Mouse (Mus musculus): ENCODE results near the gene Rnf182.

Rnf182 gene

DNA sequence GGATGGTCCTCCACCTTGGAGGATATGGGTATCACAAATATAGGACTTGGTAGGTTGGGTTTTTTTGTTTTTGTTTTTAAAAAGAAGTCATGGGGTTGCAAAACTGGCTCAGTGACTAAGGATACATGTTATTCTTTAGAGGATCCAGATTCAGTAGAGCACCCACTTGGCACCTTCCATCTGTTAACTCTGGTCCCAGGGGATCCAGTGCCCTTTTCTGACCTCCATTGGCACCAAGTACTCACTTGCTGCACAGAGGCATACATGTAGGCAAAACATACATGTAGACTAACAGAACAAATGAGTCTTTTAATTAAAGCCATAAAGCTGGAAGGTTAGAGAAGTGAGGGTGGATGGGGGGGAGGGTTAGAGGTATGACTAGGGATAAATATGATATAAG is 80.0 kb downstream of the Rnf182 start:
- intact Hi-C loops (cut with DNase I) = no loop called here

DNA sequence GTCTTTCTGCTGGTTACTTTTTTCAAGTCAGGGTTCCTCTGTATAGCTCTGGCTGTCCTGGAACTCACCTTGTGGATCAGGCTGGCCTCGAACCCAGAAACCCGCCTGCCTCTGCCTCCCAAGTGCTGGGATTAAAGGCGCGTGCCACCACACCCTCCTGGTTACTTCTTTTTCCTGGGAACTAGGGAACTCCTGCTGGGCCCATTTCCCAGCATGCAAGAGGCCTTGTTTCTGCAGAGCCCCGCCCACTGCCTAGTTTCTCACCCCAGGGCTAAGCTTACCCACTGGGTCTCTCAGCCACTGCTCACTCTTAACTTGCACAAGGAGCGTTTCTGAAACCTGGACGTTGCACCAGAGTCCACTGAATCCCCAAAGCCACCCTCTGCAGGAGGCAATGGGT is 80.5 kb downstream of the Rnf182 start:
- intact Hi-C loops (cut with DNase I) = no loop called here

DNA sequence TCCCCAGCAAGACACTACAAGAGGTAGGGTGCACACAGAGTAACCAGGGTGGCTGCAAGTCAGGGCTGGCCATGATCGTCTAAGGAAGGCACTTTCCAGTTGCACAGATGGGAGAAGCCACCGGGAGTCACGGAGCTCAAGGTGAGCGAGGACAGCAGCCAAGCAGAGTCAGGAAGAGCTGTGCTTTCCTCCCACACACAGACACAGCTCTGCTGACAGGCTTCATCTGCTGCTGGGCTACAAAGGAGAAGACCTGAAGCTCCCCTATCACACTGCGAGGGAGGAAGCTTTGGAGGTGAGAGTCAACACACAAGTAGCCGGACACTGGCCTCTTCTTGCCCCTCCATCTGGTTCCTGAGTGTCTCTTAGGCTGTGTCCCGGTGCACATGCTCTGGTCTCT is 83.0 kb downstream of the Rnf182 start:
- intact Hi-C loops (cut with DNase I) = no loop called here

DNA sequence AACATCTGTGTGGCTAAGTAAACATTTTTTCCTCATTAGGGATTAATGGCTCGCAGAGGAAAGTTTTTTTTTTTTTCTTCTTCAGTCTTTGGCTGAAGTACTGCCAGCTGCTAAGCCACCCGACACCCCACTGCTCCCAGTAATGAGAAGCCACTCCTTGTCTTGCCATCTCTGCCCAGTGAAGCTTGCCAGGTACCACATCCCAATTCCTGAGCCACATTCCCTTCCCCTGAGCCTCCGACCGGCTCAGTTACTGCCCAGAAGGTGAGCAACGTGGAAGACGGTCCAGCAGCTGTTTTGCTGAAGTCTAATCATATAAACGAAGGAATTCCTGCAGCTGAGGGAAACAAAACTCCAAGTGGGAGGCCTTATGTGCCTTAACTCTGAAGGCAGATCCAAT is 88.0 kb downstream of the Rnf182 start:
- intact Hi-C loops (cut with DNase I) = no loop called here

DNA sequence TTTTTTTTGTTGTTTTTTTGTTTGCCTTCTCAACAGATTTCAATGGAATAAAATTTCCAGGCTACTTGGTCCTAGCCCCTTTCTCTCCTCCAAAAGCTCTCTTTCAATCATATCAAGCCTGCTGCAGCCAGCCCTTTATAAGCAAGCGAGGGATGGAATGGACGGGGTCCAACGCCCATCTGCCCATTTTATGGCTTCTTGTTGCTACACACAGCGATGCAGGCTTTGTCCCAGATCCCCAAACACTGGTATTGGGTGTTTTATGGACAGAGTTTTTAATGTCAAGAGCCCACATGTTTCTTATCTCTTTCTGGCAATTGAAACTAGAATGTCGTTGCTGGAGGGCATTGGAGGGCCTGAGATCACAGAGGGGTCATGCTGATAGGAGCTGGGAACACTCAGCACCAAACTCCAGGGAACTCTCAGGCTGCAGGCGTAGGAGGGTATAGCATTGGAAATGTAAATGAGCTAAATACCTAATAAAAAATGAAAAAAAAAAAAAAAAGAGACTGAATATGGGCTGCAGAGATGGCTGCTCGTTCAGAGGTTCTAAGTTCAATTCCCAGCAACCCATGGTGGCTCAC is 89.1 kb downstream of the Rnf182 start:
- intact Hi-C loops (cut with DNase I) = no loop called here

DNA sequence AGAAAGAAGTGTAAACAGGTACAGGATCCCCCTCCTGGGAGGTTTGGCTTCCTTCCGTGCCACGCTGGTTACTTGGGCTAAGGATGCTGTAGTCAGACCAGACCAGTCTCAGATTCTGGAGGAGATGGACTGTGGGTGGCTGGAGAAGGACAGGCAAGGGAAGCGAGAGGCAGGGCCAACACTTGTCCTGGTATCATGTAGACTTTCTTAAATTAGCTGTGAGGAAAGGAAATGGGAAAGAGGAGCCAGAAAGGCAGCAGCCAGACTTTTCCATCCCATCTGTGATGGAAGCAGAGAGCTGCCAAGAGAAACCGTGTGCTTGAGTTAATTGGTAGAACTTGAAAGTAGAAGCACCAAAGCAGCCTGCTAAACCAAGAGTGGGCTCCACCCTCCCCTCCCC is 90.9 kb downstream of the Rnf182 start:
- intact Hi-C loops (cut with DNase I) = no loop called here

DNA sequence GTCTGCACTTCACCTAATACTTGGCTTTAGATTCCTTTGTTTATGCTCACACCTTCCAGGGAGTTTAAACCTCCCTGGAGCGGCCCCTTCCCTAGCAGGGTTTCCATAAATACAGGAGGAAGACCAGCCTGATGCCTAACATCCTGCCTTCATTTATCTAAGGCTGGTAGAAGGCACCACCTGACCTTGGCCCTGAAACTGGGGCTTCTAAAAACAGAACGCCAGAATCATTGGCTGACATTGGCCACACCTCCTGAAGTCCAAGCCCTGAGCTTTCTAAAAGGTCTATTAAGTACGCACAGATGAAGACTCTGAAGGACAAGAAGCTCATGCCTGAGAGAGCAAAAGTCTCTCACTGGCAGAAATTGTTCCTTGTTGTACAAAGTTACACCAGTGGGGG is 94.0 kb downstream of the Rnf182 start:
- intact Hi-C loops (cut with DNase I) = no loop called here

DNA sequence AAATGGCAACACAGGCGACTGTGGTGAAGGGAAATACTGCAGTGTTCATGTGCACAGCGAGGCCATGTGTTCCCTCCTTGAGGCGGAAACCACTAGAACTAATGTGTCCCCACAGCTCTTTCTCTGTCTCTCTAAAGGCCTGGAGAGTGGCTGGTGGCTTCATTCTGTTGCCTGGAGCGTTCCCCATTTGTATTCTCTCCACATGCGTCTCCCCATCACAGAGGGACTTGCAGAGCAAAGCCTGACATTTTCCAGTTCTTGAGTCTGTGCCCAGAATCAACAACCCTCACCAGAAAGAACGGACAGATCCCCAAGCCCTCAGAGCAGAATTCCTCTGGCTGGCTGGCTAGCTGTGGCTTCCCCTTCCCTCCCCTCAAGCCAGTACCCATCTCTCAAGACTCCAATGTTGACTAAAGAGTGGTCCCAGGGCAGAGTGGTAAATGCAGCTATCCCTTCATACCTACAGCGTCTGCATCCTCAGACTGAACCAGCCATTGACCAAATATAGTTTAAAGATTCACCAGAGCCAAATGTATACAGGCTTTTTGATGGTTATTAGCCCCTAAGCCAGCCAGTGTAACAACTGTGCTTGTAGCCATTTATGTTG is 96.3 kb downstream of the Rnf182 start:
- intact Hi-C loops (cut with DNase I) = no loop called here

DNA sequence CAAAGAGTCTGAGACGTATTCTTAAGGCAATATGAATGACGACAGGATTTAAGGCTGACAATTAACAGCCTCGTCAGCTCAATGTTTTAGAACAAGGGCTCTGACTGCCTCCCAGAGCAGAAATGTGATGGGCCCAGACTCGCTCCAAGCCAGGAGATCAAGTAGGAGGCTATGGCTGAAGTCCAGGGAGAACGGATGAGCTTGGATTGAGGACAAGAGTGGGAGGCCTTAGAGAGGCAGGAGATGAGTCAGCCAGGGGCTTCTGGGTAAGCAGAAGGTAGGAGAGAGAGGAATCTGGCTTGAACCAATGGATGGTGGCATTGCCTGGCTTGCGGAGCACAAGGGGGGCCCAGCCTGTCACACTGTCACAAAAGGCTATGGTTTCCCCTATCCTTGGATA is 99.2 kb downstream of the Rnf182 start:
- intact Hi-C loops (cut with DNase I) = no loop called here

DNA sequence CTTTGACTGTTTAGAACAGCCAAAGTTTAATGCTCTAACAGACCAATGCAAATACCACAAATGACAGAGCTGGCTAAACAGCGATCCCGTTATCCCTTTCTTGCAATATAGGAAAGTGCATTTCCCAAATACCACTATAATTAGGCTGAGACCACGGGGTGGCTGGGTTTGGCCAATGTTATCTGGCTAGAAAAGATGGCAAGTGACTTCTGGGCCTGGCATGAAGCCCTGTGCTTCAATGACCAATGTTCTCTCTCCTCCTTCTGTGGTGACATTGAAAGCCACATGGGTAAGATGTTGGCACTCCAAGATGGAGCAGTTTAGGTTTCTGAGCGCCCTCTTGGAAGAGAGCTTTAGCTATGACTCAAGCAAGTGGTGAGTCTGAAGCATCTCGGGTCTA is 100.0 kb downstream of the Rnf182 start:
- intact Hi-C loops (cut with DNase I) = no loop called here

DNA sequence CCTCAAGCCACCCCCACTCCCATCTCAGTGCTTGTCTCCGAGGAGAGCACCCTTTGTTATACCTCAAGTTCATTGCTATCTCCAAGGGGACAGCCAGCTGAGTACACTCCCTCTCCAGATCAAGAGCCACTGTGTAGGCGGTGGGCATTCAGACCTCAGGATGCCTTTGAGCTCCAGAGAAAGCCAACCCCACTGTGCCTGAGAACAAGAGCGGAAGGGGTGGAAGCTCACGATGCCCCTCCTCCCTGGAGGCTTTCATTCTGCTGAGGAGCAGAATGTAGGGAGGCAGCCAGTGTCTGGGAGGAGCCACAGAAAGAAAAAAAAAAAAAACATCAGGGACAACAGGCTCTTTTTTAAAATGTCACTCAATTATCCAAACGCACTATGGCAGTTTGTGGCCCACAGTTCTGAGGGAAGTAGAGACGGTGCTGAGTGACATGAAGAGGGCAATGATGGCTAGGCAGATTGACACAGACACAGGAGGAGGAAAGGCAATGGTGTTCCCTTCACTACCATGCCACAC is 101.1 kb downstream of the Rnf182 start:
- intact Hi-C loops (cut with DNase I) = no loop called here

DNA sequence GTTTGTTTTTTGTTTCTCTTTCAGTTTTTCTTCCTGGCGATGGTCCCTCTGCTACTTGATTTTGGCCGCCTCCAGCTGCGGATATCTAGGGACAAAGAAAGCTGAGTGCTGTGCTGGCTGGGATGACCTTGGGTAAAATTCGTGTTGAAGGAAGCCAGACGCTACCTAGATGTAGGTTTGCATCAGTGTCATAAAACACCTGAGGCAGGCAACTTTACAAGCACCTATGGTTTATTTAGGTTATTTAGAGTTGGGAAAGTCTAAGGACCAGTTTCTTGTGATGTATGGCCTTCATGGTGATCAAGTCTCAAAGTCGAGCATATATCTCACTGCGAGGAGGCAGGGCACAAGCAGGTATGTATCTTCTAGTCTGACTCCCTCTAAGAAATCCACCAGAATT is 102.7 kb downstream of the Rnf182 start:
- intact Hi-C loops (cut with DNase I) = no loop called here

DNA sequence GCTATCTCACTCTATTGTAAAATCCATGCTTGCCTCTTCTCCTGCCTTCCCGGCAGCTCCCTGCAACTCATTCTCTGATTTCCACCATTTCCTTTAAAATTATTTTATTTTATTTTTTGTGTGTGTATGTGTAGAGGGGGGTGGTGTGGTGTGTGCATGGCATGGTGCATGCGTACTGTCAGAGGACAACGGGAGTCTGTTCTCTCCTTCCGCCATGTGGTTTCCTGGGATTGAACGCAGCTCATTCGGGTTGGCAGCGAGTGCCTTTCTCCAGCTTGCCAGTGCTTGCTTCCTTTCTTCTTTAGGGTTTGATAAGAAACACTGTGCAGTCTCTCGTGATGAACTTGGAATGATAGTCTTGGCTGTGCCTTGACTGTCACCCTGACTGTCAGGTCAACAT is 105.0 kb downstream of the Rnf182 start:
- intact Hi-C loops (cut with DNase I) = no loop called here

Data from adrenal gland (tissue).